Comparison of ENCODE assay signal across 18 mouse cellular contexts in genomic region chr1:43215601-43216000, GRCm38 (mm10). TPM values are rescaled to one million over a fixed set of nuclear protein-coding genes. Genes with fewer than 3 reads are reported as not detected.
A peak's percentile ranks its signal among the peaks of the same experiment; 100 is the strongest.
DNase-seq lines count a peak whose midpoint lies in the region; ATAC-seq lines count a peak whose summit lies in the region.
"Had no signal": no experiment of that assay in that cellular context is flagged by ENCODE, and none has a peak within 500 bp of the region (broad histone marks: within the 10 kb centered on the region; RNA-seq: fewer than 3 reads in every experiment).

No protein-coding gene starts in this region.

- H3K36me3 ChIP-seq in heart, embryonic 16.5 days (ENCODE audit: control insufficient read depth, insufficient read depth), result no peaks in the 10 kb centered on the region
- H3K36me3 ChIP-seq in kidney, embryonic 16.5 days (ENCODE audit: insufficient read depth, low read length), result no peaks in the 10 kb centered on the region
- no peaks in the 10 kb centered on the region for H3K36me3 ChIP-seq in embryonic facial prominence, embryonic 10.5 days (replicated peaks)
- no peaks in the 10 kb centered on the region for H3K36me3 ChIP-seq in embryonic facial prominence, embryonic 11.5 days (replicated peaks; ENCODE audit: control insufficient read depth, insufficient read depth, low read depth, low read length)
- H3K36me3 ChIP-seq: midbrain, embryonic 15.5 days; neural tube, embryonic 15.5 days had no signal

- H3K4me1 ChIP-seq in heart, embryonic 16.5 days (ENCODE audit: control insufficient read depth, insufficient read depth, low read length), result peaks cover 21% of the 10 kb centered on the region
- H3K4me1 ChIP-seq in kidney, embryonic 16.5 days (ENCODE audit: insufficient read depth, low read length), result peaks cover 17% of the 10 kb centered on the region
- H3K4me1 ChIP-seq in embryonic facial prominence, embryonic 10.5 days, result no peaks in the 10 kb centered on the region
- no peaks in the 10 kb centered on the region for H3K4me1 ChIP-seq in embryonic facial prominence, embryonic 11.5 days (ENCODE audit: control insufficient read depth, insufficient read depth, low read length)
- H3K4me1 ChIP-seq: midbrain, embryonic 15.5 days; neural tube, embryonic 15.5 days had no signal

- peak overlapping the region; percentile 72 for H3K27ac ChIP-seq in heart, embryonic 16.5 days (ENCODE audit: low read length)
- H3K27ac ChIP-seq in kidney, embryonic 16.5 days (ENCODE audit: low read length), result peak overlapping the region; percentile 83
- H3K27ac ChIP-seq in embryonic facial prominence, embryonic 10.5 days (replicated peaks), result no peak overlapping the region
- H3K27ac ChIP-seq in embryonic facial prominence, embryonic 11.5 days (replicated peaks; ENCODE audit: low read depth, low read length), result no peak overlapping the region
- H3K27ac ChIP-seq: liver, embryonic 14.5 days; midbrain, embryonic 15.5 days; neural tube, embryonic 15.5 days had no signal

- H3K4me3 ChIP-seq in heart, embryonic 16.5 days (ENCODE audit: low read length), result no peak overlapping the region
- H3K4me3 ChIP-seq in kidney, embryonic 16.5 days (ENCODE audit: low read length), result no peak overlapping the region
- H3K4me3 ChIP-seq in embryonic facial prominence, embryonic 10.5 days, result no peak overlapping the region
- H3K4me3 ChIP-seq in embryonic facial prominence, embryonic 11.5 days (ENCODE audit: low read depth, low read length), result no peak overlapping the region
- H3K4me3 ChIP-seq: midbrain, embryonic 15.5 days; neural tube, embryonic 15.5 days had no signal

- no peaks in the 10 kb centered on the region for H3K9me3 ChIP-seq in heart, embryonic 16.5 days (replicated peaks; ENCODE audit: control insufficient read depth, low read length)
- no peaks in the 10 kb centered on the region for H3K9me3 ChIP-seq in kidney, embryonic 16.5 days (ENCODE audit: low read length)
- H3K9me3 ChIP-seq in embryonic facial prominence, embryonic 10.5 days, result no peaks in the 10 kb centered on the region
- no peaks in the 10 kb centered on the region for H3K9me3 ChIP-seq in embryonic facial prominence, embryonic 11.5 days (replicated peaks; ENCODE audit: control insufficient read depth, low read length)
- H3K9me3 ChIP-seq: midbrain, embryonic 15.5 days; neural tube, embryonic 15.5 days had no signal

- no peaks in the 10 kb centered on the region for H3K27me3 ChIP-seq in heart, embryonic 16.5 days (ENCODE audit: control insufficient read depth, insufficient read depth, low read length)
- no peaks in the 10 kb centered on the region for H3K27me3 ChIP-seq in kidney, embryonic 16.5 days (ENCODE audit: insufficient read depth, low read length)
- no peaks in the 10 kb centered on the region for H3K27me3 ChIP-seq in embryonic facial prominence, embryonic 10.5 days (replicated peaks; ENCODE audit: low read depth, poor library complexity, severe bottlenecking)
- H3K27me3 ChIP-seq in embryonic facial prominence, embryonic 11.5 days (ENCODE audit: control insufficient read depth, insufficient read depth, low read length), result no peaks in the 10 kb centered on the region
- H3K27me3 ChIP-seq: midbrain, embryonic 15.5 days; neural tube, embryonic 15.5 days had no signal

- DNase-seq in heart, postnatal 10 days, result no peak
- no peak for DNase-seq in kidney, postnatal 10 days
- DNase-seq in embryonic facial prominence, embryonic 10.5 days (ENCODE audit: low spot score), result peak; percentile 15
- DNase-seq in embryonic facial prominence, embryonic 11.5 days (ENCODE audit: low spot score), result peak; percentile 15
- no peak for DNase-seq in layer of hippocampus, adult 9-11 months
- DNase-seq: adrenal gland, adult 2 months; cerebellum, adult 8-10 months; kidney, postnatal 25 days; lung, postnatal 36 days; spleen, adult 18-20 months had no signal

- H3K9ac ChIP-seq in heart, embryonic 16.5 days (ENCODE audit: low read length), result peak overlapping the region; percentile 11; the same call in 1 of the 2 replicates
- H3K9ac ChIP-seq in kidney, embryonic 16.5 days (replicated peaks; ENCODE audit: low read length), result no peak overlapping the region
- H3K9ac ChIP-seq in embryonic facial prominence, embryonic 11.5 days (replicated peaks; ENCODE audit: low read length), result no peak overlapping the region
- H3K9ac ChIP-seq: liver, embryonic 14.5 days; midbrain, embryonic 15.5 days; neural tube, embryonic 15.5 days had no signal

- intact Hi-C loops in heart, postnatal 10 days (cut with DNase I), result no loop called here

- no peak for ATAC-seq in heart, embryonic 16.5 days (replicated peaks; ENCODE audit: extremely low read depth, insufficient read depth, low FRiP score)
- peak; percentile 39; the same call in 1 of the 2 replicates for ATAC-seq in kidney, embryonic 16.5 days (ENCODE audit: low FRiP score, low TSS enrichment)
- no peak for ATAC-seq in embryonic facial prominence, embryonic 11.5 days (replicated peaks; ENCODE audit: insufficient number of reproducible peaks, low FRiP score, low TSS enrichment, low read depth)
- no peak for ATAC-seq in frontal cortex, adult (ENCODE audit: low TSS enrichment)
- ATAC-seq: forebrain, embryonic 16.5 days; midbrain, embryonic 15.5 days had no signal

- H3K4me2 ChIP-seq in heart, embryonic 16.5 days (ENCODE audit: low read depth, low read length), result no peak overlapping the region
- H3K4me2 ChIP-seq in kidney, embryonic 16.5 days (replicated peaks; ENCODE audit: low read depth, low read length), result no peak overlapping the region
- H3K4me2 ChIP-seq in embryonic facial prominence, embryonic 11.5 days (ENCODE audit: low read depth, low read length), result no peak overlapping the region
- H3K4me2 ChIP-seq: midbrain, embryonic 15.5 days; neural tube, embryonic 15.5 days had no signal

- WGBS in heart, embryonic 16.5 days, result 29% methylated on average over 3 of the region's 3 CpGs
- 32% methylated on average over 3 of the region's 3 CpGs for WGBS in kidney, embryonic 16.5 days
- WGBS in embryonic facial prominence, embryonic 10.5 days, result 59% methylated on average over 3 of the region's 3 CpGs
- 61% methylated on average over 3 of the region's 3 CpGs for WGBS in embryonic facial prominence, embryonic 11.5 days

RNA-seq across cellular contexts. Expression of gene Fhl2, which starts 18.8 kb away (rescaled TPM):
- polyA plus RNA-seq in heart, embryonic 16.5 days (2015; fragmentation: Nextera tagmentation; extraction: Ambion mirVana), result 426 and 443 TPM in 2 replicates
- 1,000 to 10,000 TPM; 1,415 to 1,605 TPM for total RNA-seq in heart, postnatal 10 days (2021)
- 101 and 104 TPM in 2 replicates for polyA plus RNA-seq in kidney, embryonic 16.5 days (2015; fragmentation: Nextera tagmentation; extraction: Ambion mirVana)
- 10.7 and 11.2 TPM in 2 replicates for polyA plus RNA-seq in embryonic facial prominence, embryonic 10.5 days (2016; fragmentation: Nextera tagmentation; extraction: Ambion mirVana)
- polyA plus RNA-seq in embryonic facial prominence, embryonic 11.5 days (2014; fragmentation: Nextera tagmentation; extraction: Ambion mirVana), result 14.6 and 17.3 TPM in 2 replicates
- total RNA-seq: megakaryocyte-erythroid progenitor cell, adult 5-6 weeks had no signal

Comparison
In these comparisons a context has a peak if more than half of its experiments do, and no peak if none do; other contexts are left out.
1. H3K27ac ChIP-seq: peak in heart, embryonic 16.5 days (single experiment) and kidney, embryonic 16.5 days (single experiment); none in embryonic facial prominence, embryonic 10.5 days (single experiment) and embryonic facial prominence, embryonic 11.5 days (single experiment).
2. DNase-seq: peak in embryonic facial prominence, embryonic 10.5 days (single experiment) and embryonic facial prominence, embryonic 11.5 days (single experiment); none in heart, postnatal 10 days (0 of 2), kidney, postnatal 10 days (single experiment) and layer of hippocampus, adult 9-11 months (single experiment).